Mouse (Mus musculus): ENCODE results near the gene Gm49318. TPM values are rescaled to one million over a fixed set of nuclear protein-coding genes. Genes with fewer than 3 reads are reported as not detected.

The Gm49318 gene
- polyA plus RNA-seq, 1 experiment: not detected

DNA sequence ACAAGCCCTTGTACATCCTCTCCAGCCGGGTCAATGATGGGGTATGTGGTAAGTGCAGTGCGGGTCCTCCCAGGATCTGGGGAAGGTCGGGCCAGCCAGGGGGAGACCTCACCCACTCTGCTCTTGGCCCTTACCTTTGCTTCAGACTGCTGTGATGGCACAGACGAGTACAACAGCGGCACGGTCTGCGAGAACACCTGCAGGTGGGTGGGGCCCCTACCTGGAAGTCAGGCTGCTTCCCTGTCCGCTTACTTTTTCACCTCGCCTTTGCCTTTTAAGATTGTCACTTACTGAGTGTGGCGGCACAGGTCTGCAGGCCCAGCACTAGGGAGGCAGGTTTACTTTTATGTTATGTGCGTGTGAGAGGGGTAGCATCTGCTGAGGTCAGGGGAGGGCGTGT lies 66.5 kb downstream of the Gm49318 start:
- no peak for TF ChIP-seq GATA1 (IDR thresholded peaks at IDR 0.05; ENCODE audit: low read length)

DNA sequence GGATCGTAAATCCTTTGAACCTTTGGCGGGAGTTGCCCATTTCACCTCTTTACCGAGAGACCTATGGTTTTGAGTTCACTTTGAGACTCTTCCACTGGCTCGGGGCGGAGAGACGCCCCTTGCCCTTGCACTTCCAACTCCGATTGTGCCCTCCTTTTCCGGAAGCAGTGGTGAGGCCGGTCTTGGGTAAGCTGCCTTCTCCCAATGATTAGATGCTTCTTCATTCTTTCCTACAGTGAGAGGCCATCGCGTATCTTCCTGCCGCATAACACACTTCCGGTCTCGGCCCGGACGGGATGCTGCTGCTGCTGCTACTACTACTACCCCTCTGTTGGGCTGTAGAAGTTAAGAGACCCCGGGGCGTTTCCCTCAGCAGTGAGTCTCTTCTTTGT lies 67.9 kb downstream of the Gm49318 start:
- TF ChIP-seq GATA1 (IDR thresholded peaks at IDR 0.05; ENCODE audit: low read length): no peak

DNA sequence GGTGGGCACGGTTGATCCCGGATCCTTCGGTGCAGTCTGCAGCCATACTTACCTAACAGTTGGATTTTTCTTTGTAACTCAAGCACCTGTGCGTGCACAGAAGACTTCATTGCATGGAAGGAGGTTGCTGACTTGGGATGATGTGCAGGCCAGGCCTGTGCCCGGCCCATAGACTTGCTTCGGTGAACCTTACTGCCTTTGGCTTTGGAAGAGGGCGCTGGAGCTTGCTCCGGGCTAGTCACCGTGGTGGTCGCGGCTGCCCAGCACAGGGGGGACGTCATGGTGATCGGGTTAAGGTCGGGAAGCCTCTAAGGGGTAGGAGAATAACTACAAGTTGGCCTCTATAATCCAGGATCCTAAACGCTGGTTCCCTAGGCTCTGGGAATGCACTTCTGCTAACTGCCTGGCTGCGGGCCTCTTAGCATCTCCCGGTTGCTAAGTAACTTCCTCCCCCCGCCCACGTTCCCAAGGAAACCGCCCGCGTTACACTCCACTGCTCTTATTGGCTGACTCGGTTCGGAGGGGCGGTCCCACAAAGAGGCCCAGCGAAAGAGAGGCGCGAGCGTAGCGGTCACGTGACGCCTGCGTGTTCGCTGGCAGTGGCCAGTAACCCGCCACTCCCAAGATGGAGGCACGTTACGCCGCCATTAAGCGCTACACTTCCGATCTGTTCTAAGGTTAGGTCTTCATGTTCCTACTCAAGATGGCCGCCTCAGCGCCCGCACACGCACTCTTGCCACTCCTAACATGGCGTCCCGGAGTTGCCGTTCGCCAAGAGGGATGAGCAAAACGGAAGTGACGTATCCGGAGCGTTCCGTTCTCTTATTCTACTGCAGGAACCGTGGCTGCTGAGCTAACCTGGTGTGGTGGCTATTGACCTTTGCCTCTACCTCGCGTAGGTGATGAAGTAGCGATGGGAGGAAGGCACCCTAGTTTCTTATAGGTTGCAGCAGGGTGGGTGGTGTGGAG lies 68.6 kb downstream of the Gm49318 start, which contains the start of the genes Ccdc151 and Prkcsh:
Gene Ccdc151, minus strand, starts transcription at position 441 of the 969 bp plus-strand sequence.
Gene Prkcsh, plus strand, starts transcription at position 613 of the 969 bp plus-strand sequence.
- no peak for TF ChIP-seq GATA1 (IDR thresholded peaks at IDR 0.05; ENCODE audit: low read length)

DNA sequence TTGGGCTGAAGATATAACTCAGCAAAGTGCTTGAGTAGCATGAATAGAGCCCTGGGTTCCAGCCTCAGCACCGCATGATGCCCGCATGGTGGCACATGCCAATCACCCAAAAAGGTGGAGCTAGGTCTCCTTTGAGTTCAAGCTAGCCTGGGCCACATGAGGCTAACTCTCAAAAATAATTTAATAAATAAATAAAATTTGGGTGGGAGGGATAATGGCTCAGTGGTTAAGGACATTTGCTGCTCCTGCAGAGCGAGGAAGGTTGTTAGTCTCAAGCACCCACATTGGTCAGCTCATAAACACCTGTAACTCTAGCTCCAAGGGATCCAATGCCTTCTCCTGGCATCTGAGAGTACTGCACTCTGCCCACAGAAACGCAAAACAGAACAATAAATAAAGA lies 69.4 kb downstream of the Gm49318 start:
- no peak for TF ChIP-seq GATA1 (IDR thresholded peaks at IDR 0.05; ENCODE audit: low read length)

DNA sequence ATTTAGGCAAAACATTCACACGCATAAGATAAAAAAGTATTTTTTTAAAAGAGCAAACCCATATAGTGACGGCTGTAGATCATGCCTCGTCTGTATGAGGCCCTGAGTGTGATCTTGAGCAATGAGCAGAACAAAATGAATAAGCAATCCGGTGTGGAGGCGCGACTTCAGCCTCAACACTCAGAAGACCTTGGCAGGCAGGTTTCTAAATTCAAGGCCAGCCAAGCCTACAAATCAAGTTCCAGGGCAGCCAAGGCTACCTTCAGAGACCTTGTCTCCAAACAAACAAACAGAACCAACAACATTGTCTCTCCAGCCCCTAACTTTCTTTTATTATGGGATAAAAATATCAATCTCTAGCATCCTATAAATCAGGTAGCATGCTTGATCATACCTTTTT lies 70.8 kb downstream of the Gm49318 start:
- no peak for TF ChIP-seq GATA1 (IDR thresholded peaks at IDR 0.05; ENCODE audit: low read length)

DNA sequence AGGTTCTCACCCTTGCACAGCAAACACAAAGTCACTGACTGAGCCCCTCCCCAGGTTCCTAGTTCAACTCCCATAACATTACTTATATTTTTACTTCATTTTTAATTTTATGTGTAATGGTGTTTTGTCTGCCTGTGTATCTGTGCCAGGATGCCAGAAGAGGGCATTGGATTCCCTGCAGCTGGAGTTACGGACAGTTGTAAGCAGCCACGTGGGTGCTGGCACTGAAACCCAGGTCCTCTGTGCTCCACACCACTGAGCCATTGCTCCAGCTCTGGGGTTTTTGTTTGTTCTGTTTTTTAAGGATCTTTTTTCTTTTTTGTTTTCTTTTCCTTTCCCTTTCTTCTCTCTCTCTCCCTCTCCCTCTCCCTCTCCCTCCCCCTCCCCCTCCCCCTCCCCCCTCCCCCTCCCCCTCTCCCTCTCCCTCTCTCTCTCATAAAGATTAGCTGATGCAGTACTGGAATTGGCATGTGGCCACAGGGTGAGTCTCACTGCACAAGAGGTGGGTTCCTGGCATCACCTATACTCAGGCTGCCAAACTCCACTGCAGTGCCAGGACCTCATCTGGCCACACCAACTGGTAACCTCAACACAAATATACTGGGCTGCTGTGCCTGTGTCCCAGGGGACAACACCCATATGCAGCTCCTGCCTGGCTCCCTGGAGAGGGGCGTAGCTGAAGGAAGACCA lies 74.7 kb downstream of the Gm49318 start:
- no peak for TF ChIP-seq GATA1 (IDR thresholded peaks at IDR 0.05; ENCODE audit: low read length)

DNA sequence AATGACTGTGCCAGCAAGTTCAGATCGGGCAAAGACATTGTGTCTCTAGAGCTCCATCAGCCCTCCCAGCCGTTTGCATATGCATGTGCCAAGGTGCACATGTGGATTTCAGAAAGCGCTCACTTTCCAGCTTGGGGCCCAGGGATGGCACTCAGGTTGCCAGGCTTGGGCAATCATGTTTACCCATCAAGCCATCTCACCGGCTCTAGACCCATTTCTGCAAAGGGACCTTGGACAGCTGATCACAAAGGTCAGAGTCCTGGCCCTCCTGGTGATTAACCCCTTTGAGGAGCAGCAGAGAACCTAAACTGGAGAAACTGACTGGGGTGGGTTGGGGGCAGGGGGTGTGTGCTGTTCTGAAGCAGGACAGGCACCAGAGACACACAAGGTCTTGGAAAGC lies 78.8 kb downstream of the Gm49318 start:
- TF ChIP-seq GATA1 (IDR thresholded peaks at IDR 0.05; ENCODE audit: low read length): no peak

DNA sequence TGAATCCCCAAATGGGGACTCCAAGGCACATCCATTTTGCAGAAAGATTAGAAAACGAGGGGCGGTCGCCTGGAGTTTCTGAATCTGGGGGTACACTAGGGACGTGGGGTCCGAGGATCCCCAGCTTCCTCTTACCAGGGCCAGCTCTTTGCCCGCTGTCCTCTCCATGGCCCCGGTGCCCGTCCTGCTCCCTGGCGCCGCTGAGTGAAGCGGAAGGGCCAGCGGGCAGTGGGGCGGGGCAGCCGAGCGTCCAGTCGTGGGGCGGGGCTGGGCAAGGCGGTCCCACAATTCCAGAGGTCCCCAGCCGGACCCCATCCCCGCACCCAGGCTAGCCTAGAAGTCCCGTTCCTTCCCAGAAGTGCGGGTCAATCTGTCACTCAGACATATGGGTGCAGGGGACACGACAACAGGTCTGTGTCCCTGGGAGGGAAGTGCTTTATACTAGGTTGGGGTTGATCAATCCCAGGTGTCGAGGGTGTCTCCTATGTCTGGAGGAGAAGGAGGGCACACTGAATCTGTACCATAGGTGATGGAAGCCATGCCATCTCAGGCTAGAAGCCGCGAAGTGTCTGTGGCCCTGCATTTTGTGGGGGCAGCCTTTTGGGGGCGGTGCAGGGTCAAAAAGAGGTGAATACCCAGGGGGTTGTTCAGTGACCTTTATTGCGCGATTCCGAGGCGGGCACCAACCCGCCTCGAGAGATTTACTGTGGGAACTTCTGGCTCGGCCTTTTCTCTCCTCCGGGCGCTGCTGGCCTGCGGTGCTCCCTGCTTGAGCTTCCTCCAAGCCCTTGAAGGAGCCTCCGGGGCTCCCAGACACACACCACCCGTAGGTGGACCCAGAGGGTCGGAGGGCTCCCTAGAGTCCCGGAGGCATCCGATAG lies 81.6 kb downstream of the Gm49318 start, which contains the start of gene Rgl3:
Gene Rgl3, minus strand, starts transcription at position 217 of the 881 bp plus-strand sequence.
- TF ChIP-seq GATA1 (IDR thresholded peaks at IDR 0.05; ENCODE audit: low read length): no peak

DNA sequence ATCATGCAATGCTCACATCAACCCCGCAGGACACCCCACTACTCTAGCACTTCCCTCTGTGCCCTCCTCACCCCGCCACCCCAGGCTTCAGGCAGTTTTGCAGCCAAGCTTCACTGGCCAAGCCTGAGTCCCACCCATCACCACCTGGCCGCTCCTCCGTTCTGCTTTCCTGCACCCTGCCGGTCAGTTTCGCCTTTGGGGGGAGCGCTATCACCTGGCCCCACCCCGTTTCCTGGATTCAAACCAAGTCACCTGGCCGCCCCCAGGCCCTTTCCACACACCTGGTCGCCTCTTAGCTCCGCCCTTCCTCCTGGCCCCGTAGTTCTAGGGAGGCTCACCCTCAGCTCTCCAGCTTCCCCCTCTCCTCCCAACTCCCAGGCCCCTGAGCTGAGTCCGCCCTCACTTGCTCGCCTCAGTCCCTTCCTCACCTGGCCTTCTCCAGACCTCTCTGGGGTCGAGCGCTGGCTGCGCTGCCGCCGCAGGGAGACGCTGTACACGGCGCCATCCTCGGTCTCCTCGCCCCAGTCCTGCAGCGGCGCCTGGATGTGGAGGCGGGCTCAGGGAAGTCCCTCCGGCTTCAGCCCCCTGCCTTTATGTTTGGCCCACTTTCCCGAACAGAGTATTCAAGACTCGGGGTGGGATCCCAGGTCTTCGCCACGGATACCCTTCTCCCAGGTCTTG lies 82.5 kb downstream of the Gm49318 start:
- TF ChIP-seq GATA1 (IDR thresholded peaks at IDR 0.05; ENCODE audit: low read length): no peak

DNA sequence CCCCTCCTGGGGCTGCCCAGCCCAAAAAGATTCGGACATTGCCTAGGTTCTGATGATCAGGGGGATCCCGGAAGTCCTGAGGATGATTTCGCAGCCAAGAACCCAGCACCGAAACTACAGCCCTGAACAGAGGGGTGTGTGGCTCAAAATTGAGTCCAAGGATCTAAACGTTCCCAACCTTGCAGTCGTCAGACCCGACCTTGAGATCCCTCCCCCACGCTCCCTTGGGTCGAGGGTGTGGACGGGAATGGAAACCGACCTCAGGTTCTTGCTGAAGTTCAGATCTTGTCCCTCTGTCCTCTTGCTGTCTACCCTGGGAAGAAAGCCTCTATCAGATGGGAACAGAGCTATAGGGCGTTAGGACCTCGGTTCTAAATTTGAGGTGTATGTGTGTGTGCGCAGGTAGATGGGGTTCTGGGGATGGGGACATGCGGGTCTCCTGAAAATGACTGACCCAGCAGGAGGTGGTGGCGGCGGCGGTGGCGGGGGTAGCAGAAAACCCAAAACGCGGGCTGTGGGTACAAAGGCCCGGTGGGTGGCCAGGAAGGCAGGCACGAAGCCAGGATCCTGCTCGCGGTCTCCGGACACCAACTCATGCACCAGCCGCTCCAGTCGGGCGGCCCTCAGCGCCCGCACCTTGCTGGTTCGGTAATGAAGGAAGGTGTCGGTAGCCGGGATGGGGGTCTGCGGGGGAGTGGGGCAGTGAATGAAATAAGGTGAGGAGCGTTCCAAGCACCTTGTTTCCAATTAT lies 83.3 kb downstream of the Gm49318 start:
- TF ChIP-seq GATA1 (IDR thresholded peaks at IDR 0.05; ENCODE audit: low read length): no peak

Other genes starting within 250 kb of the Gm49318 start
- gene Angptl8, start 235.7 kb downstream of the Gm49318 start, polyA plus RNA-seq (2012): not detected in 2 replicates
- gene Dock6, start 218.6 kb downstream of the Gm49318 start, polyA plus RNA-seq (2012): 6.5 and 7.2 TPM in 2 replicates
- gene Rab3d, start 153.1 kb downstream of the Gm49318 start, polyA plus RNA-seq (2012): 7.7 and 15.2 TPM in 2 replicates
- gene Ccdc159, start 143.8 kb downstream of the Gm49318 start, polyA plus RNA-seq (2012): 0.17 and 0.31 TPM in 2 replicates
- 13.3 and 18.6 TPM in 2 replicates for gene Tmem205, start 143.7 kb downstream of the Gm49318 start, polyA plus RNA-seq (2012)
- gene Plppr2, start 134.2 kb downstream of the Gm49318 start, polyA plus RNA-seq (2012): 3.6 and 5.0 TPM in 2 replicates
- 15.1 and 19.9 TPM in 2 replicates for gene Swsap1, start 115.5 kb downstream of the Gm49318 start, polyA plus RNA-seq (2012)
- gene Epor, start 107.8 kb downstream of the Gm49318 start, polyA plus RNA-seq (2012): 159 and 199 TPM in 2 replicates
- gene Rgl3, start 81.8 kb downstream of the Gm49318 start, polyA plus RNA-seq (2012): not detected in 2 replicates
- gene Ccdc151, start 68.6 kb downstream of the Gm49318 start, polyA plus RNA-seq (2012): 0.05 and 0.06 TPM in 2 replicates
- 177 and 197 TPM in 2 replicates for gene Prkcsh, start 68.5 kb downstream of the Gm49318 start, polyA plus RNA-seq (2012)
- not detected in 2 replicates for gene Elavl3, start 19.2 kb downstream of the Gm49318 start, polyA plus RNA-seq (2012)
- gene Zfp653, start 117 bp upstream of the Gm49318 start, polyA plus RNA-seq (2012): 17.0 and 20.8 TPM in 2 replicates
- gene Ecsit, start 14.2 kb upstream of the Gm49318 start, polyA plus RNA-seq (2012): 34.1 and 46.0 TPM in 2 replicates
- gene Cnn1, start 28.0 kb upstream of the Gm49318 start, polyA plus RNA-seq (2012): not detected in 2 replicates
- gene Elof1, start 45.9 kb upstream of the Gm49318 start, polyA plus RNA-seq (2012): 67.9 and 125 TPM in 2 replicates
- 19.9 and 22.9 TPM in 2 replicates for gene Acp5, start 64.5 kb upstream of the Gm49318 start, polyA plus RNA-seq (2012)
- 87.8 and 135 TPM in 2 replicates for gene Pigyl, start 85.6 kb upstream of the Gm49318 start, polyA plus RNA-seq (2012)
- gene Zfp872, start 116.8 kb upstream of the Gm49318 start, polyA plus RNA-seq (2012): not detected in 2 replicates
- gene Zfp809, start 154.5 kb upstream of the Gm49318 start, polyA plus RNA-seq (2012): 6.1 and 8.8 TPM in 2 replicates
- gene Zfp599, start 188.6 kb upstream of the Gm49318 start, polyA plus RNA-seq (2012): 0.09 TPM in 2 replicates
- 4.2 and 4.8 TPM in 2 replicates for gene Zfp810, start 236.4 kb upstream of the Gm49318 start, polyA plus RNA-seq (2012)

Data from G1E-ER4 (cell line).